Mouse (Mus musculus) stomach, embryonic 15.5 days (tissue): ENCODE data around the gene Sugp2. TPM values are rescaled to one million over a fixed set of nuclear protein-coding genes. Genes with fewer than 3 reads are reported as not detected.
A peak's percentile ranks its signal among the peaks of the same experiment; 100 is the strongest.

ENCODE experiments used
- ATAC-seq: fragments of 200-750 bp; cut with Nextera tagmentation; 2 replicates; pipeline ENCODE4 v1.8.0; 2017; ENCODE audit warnings: low read depth, moderate number of reproducible peaks, moderate TSS enrichment; ENCODE audit not compliant: insufficient read depth, low FRiP score
- H3K27ac ChIP-seq: fragments of 300-500 bp; sonication (generic); 2 replicates; pipeline ENCODE4 v1.5.1; 2015; ENCODE audit warnings: mild to moderate bottlenecking, inconsistent platforms
- H3K27me3 ChIP-seq: fragments of 300-500 bp; sonication (generic); replicated peaks from 2 replicates; pipeline ENCODE4 v1.6.1; 2015; ENCODE audit warnings: inconsistent platforms
- H3K36me3 ChIP-seq: fragments of 300-500 bp; sonication (generic); 2 replicates; pipeline ENCODE4 v1.6.1; 2015; ENCODE audit warnings: inconsistent platforms
- H3K4me1 ChIP-seq: fragments of 300-500 bp; sonication (generic); 2 replicates; pipeline ENCODE4 v1.6.1; 2015; ENCODE audit warnings: inconsistent platforms
- H3K4me2 ChIP-seq: fragments of 300-500 bp; sonication (generic); 2 replicates; pipeline ENCODE4 v1.6.1; 2015; ENCODE audit warnings: mild to moderate bottlenecking, inconsistent platforms
- H3K4me3 ChIP-seq: fragments of 300-500 bp; sonication (generic); replicated peaks from 2 replicates; pipeline ENCODE4 v1.5.1; 2015; ENCODE audit warnings: inconsistent platforms
- H3K9ac ChIP-seq: fragments of 300-500 bp; sonication (generic); 2 replicates; pipeline ENCODE4 v1.6.1; 2015; ENCODE audit warnings: inconsistent platforms
- H3K9me3 ChIP-seq: fragments of 300-500 bp; sonication (generic); 2 replicates; pipeline ENCODE4 v1.6.1; 2016; ENCODE audit warnings: inconsistent platforms
- WGBS: fragments of 180-500 bp; shearing (Covaris S2); methylation state at CpG from one replicate; pipeline ENCODE4 v1.1.7; 2015; 5-methylcytosine and 5-hydroxymethylcytosine counted together
- polyA plus RNA-seq: library from polyadenylated mRNA; unstranded; fragments of >200 nt; fragmentation: Nextera tagmentation; extraction: Ambion mirVana; gene quantifications from 2 replicates; pipeline ENCODE4 v1.2.1, GENCODE M21; 2015

The Sugp2 gene
- polyA plus RNA-seq, 1 experiment from 2014 or later: 26.0 TPM

GRCm38 (mm10) chr8:70283136-70284077 lies 49.4 kb downstream of the Sugp2 start:
- peaks cover 18% of the 10 kb centered on the region for H3K36me3 ChIP-seq
- peaks cover 8% of the 10 kb centered on the region for H3K4me1 ChIP-seq
- H3K4me3 ChIP-seq: peak overlapping the region; percentile 57
- H3K9ac ChIP-seq: peak overlapping the region; percentile 81
- peak; percentile 45 for ATAC-seq
- WGBS: under 1% methylated on average over 55 of the region's 55 CpGs
- H3K4me2 ChIP-seq: peak overlapping the region; percentile 79
- peak overlapping the region; percentile 74 for H3K27ac ChIP-seq
- H3K9me3 ChIP-seq: no peaks in the 10 kb centered on the region
- H3K27me3 ChIP-seq: no peaks in the 10 kb centered on the region

GRCm38 (mm10) chr8:70284421-70284820 lies 50.4 kb downstream of the Sugp2 start:
- no peak overlapping the region for H3K9ac ChIP-seq
- no peaks in the 10 kb centered on the region for H3K9me3 ChIP-seq
- peaks cover 8% of the 10 kb centered on the region for H3K4me1 ChIP-seq
- H3K27me3 ChIP-seq: no peaks in the 10 kb centered on the region
- no peak overlapping the region for H3K4me3 ChIP-seq
- 73% methylated on average over 5 of the region's 5 CpGs for WGBS
- no peak for ATAC-seq
- peak overlapping the region; percentile 23 for H3K4me2 ChIP-seq
- no peak overlapping the region for H3K27ac ChIP-seq
- H3K36me3 ChIP-seq: peaks cover 18% of the 10 kb centered on the region

GRCm38 (mm10) chr8:70285304-70285703 lies 51.3 kb downstream of the Sugp2 start:
- ATAC-seq: no peak
- 94% methylated on average over 15 of the region's 15 CpGs for WGBS
- no peaks in the 10 kb centered on the region for H3K9me3 ChIP-seq
- H3K9ac ChIP-seq: no peak overlapping the region
- H3K4me1 ChIP-seq: peaks cover 8% of the 10 kb centered on the region
- peaks cover 18% of the 10 kb centered on the region for H3K36me3 ChIP-seq
- no peak overlapping the region for H3K27ac ChIP-seq
- H3K4me2 ChIP-seq: no peak overlapping the region
- H3K4me3 ChIP-seq: no peak overlapping the region
- H3K27me3 ChIP-seq: no peaks in the 10 kb centered on the region

- Histone ChIP-seq H3K4me3 (no peak overlapping the region), H3K9ac (no peak overlapping the region), H3K27ac (no peak overlapping the region), H3K36me3 (peaks cover 22% of the 10 kb centered on the region), H3K4me1 (peaks cover 8% of the 10 kb centered on the region), H3K9me3 (no peaks in the 10 kb centered on the region), H3K27me3 (no peaks in the 10 kb centered on the region), H3K4me2 (no peak overlapping the region)
- ATAC-seq: no peak
- 87% methylated on average over 8 of the region's 8 CpGs for WGBS
Measured at GRCm38 (mm10) chr8:70286737-70287136, 52.7 kb downstream of the Sugp2 start.

GRCm38 (mm10) chr8:70293988-70294405 lies 60.0 kb downstream of the Sugp2 start:
- ATAC-seq: no peak
- Histone ChIP-seq H3K27me3 (no peaks in the 10 kb centered on the region), H3K36me3 (peaks cover 53% of the 10 kb centered on the region), H3K9ac (no peak overlapping the region), H3K9me3 (no peaks in the 10 kb centered on the region), H3K4me1 (peaks cover 2% of the 10 kb centered on the region; the same call in 1 of the 2 replicates), H3K4me3 (no peak overlapping the region), H3K27ac (no peak overlapping the region), H3K4me2 (no peak overlapping the region)
- 44% methylated on average over 5 of the region's 5 CpGs for WGBS

- Histone ChIP-seq H3K36me3 (peaks cover 41% of the 10 kb centered on the region), H3K4me3 (no peak overlapping the region), H3K27ac (no peak overlapping the region), H3K4me1 (peaks cover 16% of the 10 kb centered on the region), H3K9me3 (no peaks in the 10 kb centered on the region), H3K9ac (no peak overlapping the region), H3K4me2 (0 out of 2 replicates have a peak overlapping the region, but pooled peaks have one; percentile 86), H3K27me3 (no peaks in the 10 kb centered on the region)
- WGBS: 74% methylated on average over 2 of the region's 3 CpGs
- no peak for ATAC-seq
Measured at GRCm38 (mm10) chr8:70300881-70301280, 66.9 kb downstream of the Sugp2 start.

GRCm38 (mm10) chr8:70302358-70302890 lies 68.4 kb downstream of the Sugp2 start, which contains the start of the genes Ddx49 and Cope:
Gene Ddx49 (minus strand): TSS chr8:70302489.
Gene Cope (plus strand): TSS chr8:70302518.
- peak; percentile 91 for ATAC-seq
- Histone ChIP-seq H3K4me3 (peak within 1 kb of the TSS; percentile 82), H3K9me3 (no peaks in the 10 kb centered on the region), H3K4me1 (peaks cover 16% of the 10 kb centered on the region), H3K9ac (peak within 1 kb of the TSS; percentile 87), H3K27ac (peak within 1 kb of the TSS; percentile 63; the same call in 1 of the 2 replicates), H3K36me3 (peaks cover 33% of the 10 kb centered on the region), H3K4me2 (peak within 1 kb of the TSS; percentile 86), H3K27me3 (no peaks in the 10 kb centered on the region)
- WGBS: under 1% methylated on average over 40 of the region's 40 CpGs

GRCm38 (mm10) chr8:70302901-70303300 lies 68.9 kb downstream of the Sugp2 start:
- Histone ChIP-seq H3K27me3 (no peaks in the 10 kb centered on the region), H3K27ac (peak overlapping the region; percentile 63; the same call in 1 of the 2 replicates), H3K4me1 (peaks cover 16% of the 10 kb centered on the region), H3K4me3 (peak overlapping the region; percentile 82), H3K4me2 (peak overlapping the region; percentile 86), H3K36me3 (peaks cover 38% of the 10 kb centered on the region), H3K9ac (peak overlapping the region; percentile 87), H3K9me3 (no peaks in the 10 kb centered on the region)
- peak; percentile 48; the same call in 1 of the 2 replicates for ATAC-seq
- 4% methylated on average over 16 of the region's 16 CpGs for WGBS

- H3K4me2 ChIP-seq: no peak overlapping the region
- ATAC-seq: no peak
- H3K27me3 ChIP-seq: no peaks in the 10 kb centered on the region
- H3K4me1 ChIP-seq: no peaks in the 10 kb centered on the region
- 37% methylated on average over 2 of the region's 2 CpGs for WGBS
- H3K9ac ChIP-seq: no peak overlapping the region
- H3K27ac ChIP-seq: no peak overlapping the region
- H3K36me3 ChIP-seq: peaks cover 70% of the 10 kb centered on the region
- H3K4me3 ChIP-seq: no peak overlapping the region
- no peaks in the 10 kb centered on the region for H3K9me3 ChIP-seq
Measured at GRCm38 (mm10) chr8:70309311-70309710, 75.3 kb downstream of the Sugp2 start.

- Histone ChIP-seq H3K9ac (no peak overlapping the region), H3K27me3 (no peaks in the 10 kb centered on the region), H3K9me3 (no peaks in the 10 kb centered on the region), H3K4me2 (no peak overlapping the region), H3K27ac (no peak overlapping the region), H3K4me3 (no peak overlapping the region), H3K4me1 (peaks cover 27% of the 10 kb centered on the region), H3K36me3 (peaks cover 38% of the 10 kb centered on the region)
- ATAC-seq: no peak
- 89% methylated on average over 2 of the region's 2 CpGs for WGBS
Measured at GRCm38 (mm10) chr8:70313399-70313798, 79.4 kb downstream of the Sugp2 start.

- WGBS: 2% methylated on average over 65 of the region's 66 CpGs
- Histone ChIP-seq H3K9ac (peak within 1 kb of the TSS; percentile 14), H3K4me3 (peak within 1 kb of the TSS; percentile 59), H3K4me1 (peaks cover 27% of the 10 kb centered on the region), H3K36me3 (peaks cover 24% of the 10 kb centered on the region; the same call in 1 of the 2 replicates), H3K9me3 (no peaks in the 10 kb centered on the region), H3K27ac (peak within 1 kb of the TSS; percentile 21), H3K4me2 (peak within 1 kb of the TSS; percentile 75), H3K27me3 (no peaks in the 10 kb centered on the region)
- peak; percentile 61 for ATAC-seq
Measured at GRCm38 (mm10) chr8:70315624-70316510, 81.8 kb downstream of the Sugp2 start, which contains the start of gene Cers1. Gene Cers1 (plus strand): TSS chr8:70315775.
